7 mouse cellular contexts compared by ENCODE assay signal in the genomic region with DNA sequence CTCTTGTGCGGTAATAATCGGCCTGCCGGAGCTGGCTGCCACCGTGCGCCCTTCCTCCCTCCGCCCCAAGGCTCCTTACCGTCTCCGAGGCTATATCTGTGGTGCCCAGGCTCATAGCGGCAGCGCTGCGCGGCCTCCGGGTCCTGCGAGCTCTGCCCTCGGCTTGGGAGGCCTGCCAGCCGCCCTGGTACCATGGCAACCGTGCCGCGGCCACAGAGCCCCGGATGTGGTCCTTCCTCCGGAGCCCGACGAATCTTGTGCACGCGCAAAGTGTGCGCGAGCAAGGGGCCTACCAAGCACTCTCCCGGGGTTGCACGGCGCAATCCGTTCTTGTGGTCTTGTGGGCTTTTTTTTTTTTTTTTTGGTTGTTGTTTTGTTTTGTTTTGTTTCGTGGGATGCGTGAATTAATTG. TPM values are rescaled to one million over a fixed set of nuclear protein-coding genes. Genes with fewer than 3 reads are reported as not detected.
DNase-seq lines count a peak whose midpoint lies in the region; ATAC-seq lines count a peak whose summit lies in the region.

A gene (minus strand): TSS at position 276 of the 411 bp plus-strand sequence.

- peak within 1 kb of the TSS; percentile 92 for H3K27ac ChIP-seq in embryonic facial prominence, embryonic 10.5 days (replicated peaks)
- peak within 1 kb of the TSS; percentile 72 for H3K27ac ChIP-seq in limb, embryonic 11.5 days (replicated peaks; ENCODE audit: low read depth, low read length)
- H3K27ac ChIP-seq in midbrain, embryonic 14.5 days (replicated peaks; ENCODE audit: low read depth, low read length), result peak within 1 kb of the TSS; percentile 85

- H3K4me3 ChIP-seq in embryonic facial prominence, embryonic 10.5 days, result peak within 1 kb of the TSS; percentile 84
- H3K4me3 ChIP-seq in limb, embryonic 11.5 days (ENCODE audit: low read depth, low read length), result peak within 1 kb of the TSS; percentile 76
- peak within 1 kb of the TSS; percentile 64 for H3K4me3 ChIP-seq in midbrain, embryonic 14.5 days (replicated peaks; ENCODE audit: low read depth, low read length)

- ATAC-seq in granulocyte monocyte progenitor cell, adult 5-6 weeks (replicated peaks; ENCODE audit: poor library complexity, severe bottlenecking), result peak; percentile 56
- peak; percentile 56 for ATAC-seq in limb, embryonic 11.5 days (ENCODE audit: insufficient number of reproducible peaks, low FRiP score, low TSS enrichment, low read depth)
- peak; percentile 57 for ATAC-seq in midbrain, embryonic 14.5 days (ENCODE audit: low FRiP score, low TSS enrichment)

- H3K36me3 ChIP-seq in embryonic facial prominence, embryonic 10.5 days (replicated peaks), result peaks cover 33% of the 10 kb centered on the region
- peaks cover under 1% of the 10 kb centered on the region; the same call in 1 of the 2 replicates for H3K36me3 ChIP-seq in limb, embryonic 11.5 days (ENCODE audit: control insufficient read depth, insufficient read depth, low read length)
- peaks cover 21% of the 10 kb centered on the region for H3K36me3 ChIP-seq in midbrain, embryonic 14.5 days (ENCODE audit: control insufficient read depth, insufficient read depth, low read length)

- H3K4me1 ChIP-seq in embryonic facial prominence, embryonic 10.5 days, result peaks cover 56% of the 10 kb centered on the region
- peaks cover 10% of the 10 kb centered on the region for H3K4me1 ChIP-seq in limb, embryonic 11.5 days (ENCODE audit: control insufficient read depth, insufficient read depth, low read length)
- H3K4me1 ChIP-seq in midbrain, embryonic 14.5 days (ENCODE audit: control insufficient read depth, insufficient read depth, low read length), result peaks cover 22% of the 10 kb centered on the region

- H3K4me2 ChIP-seq in limb, embryonic 11.5 days (ENCODE audit: low read depth, severe bottlenecking), result peak within 1 kb of the TSS; percentile 81
- H3K4me2 ChIP-seq in midbrain, embryonic 14.5 days (ENCODE audit: low read length), result peak within 1 kb of the TSS; percentile 74

- peak within 1 kb of the TSS; percentile 88 for H3K9ac ChIP-seq in limb, embryonic 11.5 days (ENCODE audit: low read length)
- peak within 1 kb of the TSS; percentile 82 for H3K9ac ChIP-seq in midbrain, embryonic 14.5 days (replicated peaks; ENCODE audit: low read length)

- DNase-seq in adrenal gland, postnatal 10 days, result peak; percentile 99
- peak; percentile 96 for DNase-seq in embryonic facial prominence, embryonic 10.5 days (ENCODE audit: low spot score)
- DNase-seq in kidney, adult 11 months, result peak; percentile 94
- peak; percentile 97 for DNase-seq in limb, embryonic 11.5 days (ENCODE audit: low spot score)
- peak; percentile 97 for DNase-seq in midbrain, embryonic 14.5 days
- DNase-seq in spleen, adult 18-20 months, result peak; percentile 91 to 93

- under 1% methylated on average over 33 of the region's 33 CpGs for WGBS in embryonic facial prominence, embryonic 10.5 days
- WGBS in limb, embryonic 11.5 days, result under 1% methylated on average over 33 of the region's 33 CpGs
- WGBS in midbrain, embryonic 14.5 days, result under 1% methylated on average over 31 of the region's 33 CpGs

- H3K9me3 ChIP-seq in embryonic facial prominence, embryonic 10.5 days, result no peaks in the 10 kb centered on the region
- H3K9me3 ChIP-seq in limb, embryonic 11.5 days (ENCODE audit: control insufficient read depth, low read length), result no peaks in the 10 kb centered on the region
- no peaks in the 10 kb centered on the region for H3K9me3 ChIP-seq in midbrain, embryonic 14.5 days (ENCODE audit: control insufficient read depth, low read length)

- no peaks in the 10 kb centered on the region for H3K27me3 ChIP-seq in embryonic facial prominence, embryonic 10.5 days (replicated peaks; ENCODE audit: low read depth, poor library complexity, severe bottlenecking)
- no peaks in the 10 kb centered on the region for H3K27me3 ChIP-seq in limb, embryonic 11.5 days (ENCODE audit: control insufficient read depth, insufficient read depth, low read length)
- no peaks in the 10 kb centered on the region for H3K27me3 ChIP-seq in midbrain, embryonic 14.5 days (ENCODE audit: control insufficient read depth, insufficient read depth, low read length)

RNA-seq across cellular contexts. Expression of the gene that starts here (rescaled TPM):
- total RNA-seq in adrenal gland, postnatal 10 days (2021), result 10 to 100 TPM; 18.9 to 23.6 TPM
- polyA plus RNA-seq in embryonic facial prominence, embryonic 10.5 days (2016; fragmentation: Nextera tagmentation; extraction: Ambion mirVana), result 27.4 and 28.2 TPM in 2 replicates
- total RNA-seq in granulocyte monocyte progenitor cell, adult 5-6 weeks (2014; fragmentation: Nextera tagmentation), result 13.4 and 26.7 TPM in 2 replicates
- 5.3 and 10.0 TPM in 2 replicates for total RNA-seq in granulocyte monocyte progenitor cell, adult 5-6 weeks (2017)
- polyA plus RNA-seq in limb, embryonic 11.5 days (2014; fragmentation: Nextera tagmentation; extraction: Ambion mirVana), result 15.1 and 22.7 TPM in 2 replicates
- polyA plus RNA-seq in midbrain, embryonic 14.5 days (2014; fragmentation: Nextera tagmentation; extraction: Ambion mirVana), result 22.9 and 25.0 TPM in 2 replicates

Comparison
In these comparisons a context has a peak if more than half of its experiments do, and no peak if none do; other contexts are left out.
1. Peak in every context shown above with its lines: DNase-seq, ATAC-seq, H3K4me3 ChIP-seq and H3K27ac ChIP-seq.